Mouse (Mus musculus) stomach, postnatal 0 days (tissue): ENCODE data around the gene Prph.

Experiments
- CTCF ChIP-seq: IDR thresholded peaks from 2 replicates; pipeline ENCODE4 v1.5.1; 2016; ENCODE audit warnings: antibody characterized with exemption, low read depth, mild to moderate bottlenecking, moderate library complexity
- EP300 ChIP-seq: optimal IDR thresholded peaks from 2 replicates; pipeline ENCODE3; 2016; ENCODE audit warnings: antibody characterized with exemption

GRCm38 (mm10) chr15:99097840-99098492 is 43.0 kb downstream of the Prph start:
- no peak for TF ChIP-seq CTCF
- TF ChIP-seq EP300 = no peak
